Mouse (Mus musculus): ENCODE measurements at regions not wholly inside any gene's neighbourhood (a gene's known extent, or its start where the extent isn't known, plus 50 kb on each side); places are given as distances from the start of the nearest gene placed in this dataset.

DNA sequence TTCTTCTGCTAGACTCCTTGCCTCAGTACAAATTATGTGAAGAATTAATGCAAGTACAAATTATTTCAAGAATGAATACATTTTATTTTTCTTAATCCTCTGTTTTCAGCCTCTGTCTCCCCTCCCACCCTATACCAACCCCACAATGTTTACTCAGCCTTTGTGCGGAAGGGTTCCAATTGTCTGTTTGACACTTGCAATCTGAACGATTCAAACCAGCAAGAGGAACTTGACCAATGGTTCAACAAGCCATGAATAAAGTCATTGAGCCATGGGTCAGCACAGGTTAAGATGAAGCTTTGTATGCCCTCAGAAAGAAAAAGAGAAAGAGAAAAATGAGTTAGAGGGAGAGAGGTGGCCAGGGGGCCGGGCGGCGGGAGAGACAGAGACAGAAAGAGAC lies 601.5 kb upstream of the Tenm2 start:
- TF ChIP-seq CTCF (IDR thresholded peaks at IDR 0.05), result no peak
- no peak for TF ChIP-seq POLR2A (IDR thresholded peaks at IDR 0.05; ENCODE audit: insufficient read depth, low read depth, low read length)

Data from heart, adult 2 months (tissue).